Mouse (Mus musculus): ENCODE results near the gene Ddhd1.

DNA sequence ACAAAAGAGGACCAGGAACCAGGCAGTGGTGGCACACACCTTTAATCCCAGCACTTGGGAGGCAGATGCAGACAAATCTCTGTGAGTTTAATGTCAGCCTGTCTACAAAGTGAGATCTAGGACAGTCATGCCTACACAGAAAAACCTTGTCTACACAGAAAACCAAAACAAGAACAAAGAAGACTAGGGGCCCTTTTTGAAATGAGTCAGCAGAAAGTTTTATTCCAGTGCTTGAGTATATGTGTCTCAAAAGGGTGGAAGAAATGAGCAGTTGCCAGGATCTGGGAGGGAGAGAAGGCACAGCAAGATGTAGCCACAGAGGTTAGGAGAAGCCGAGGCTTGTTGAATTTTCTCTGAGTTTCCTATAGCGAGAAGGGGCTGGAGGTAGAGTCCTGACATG lies 35.9 kb upstream of the Ddhd1 start:
- no peak for TF ChIP-seq POLR2A (IDR thresholded peaks at IDR 0.05; ENCODE audit: low read depth, low read length)
- TF ChIP-seq CTCF (IDR thresholded peaks at IDR 0.05; ENCODE audit: extremely low read depth, insufficient read depth, insufficient read length, insufficient replicate concordance): no peak
